Mouse (Mus musculus): Measurements from ENCODE around the gene Stx11. TPM values are rescaled to one million over a fixed set of nuclear protein-coding genes. Genes with fewer than 3 reads are reported as not detected.
A peak's percentile ranks its signal among the peaks of the same experiment; 100 is the strongest.

The Stx11 gene
- polyA plus RNA-seq, 1 experiment from 2014 or later: 3.2 TPM

DNA sequence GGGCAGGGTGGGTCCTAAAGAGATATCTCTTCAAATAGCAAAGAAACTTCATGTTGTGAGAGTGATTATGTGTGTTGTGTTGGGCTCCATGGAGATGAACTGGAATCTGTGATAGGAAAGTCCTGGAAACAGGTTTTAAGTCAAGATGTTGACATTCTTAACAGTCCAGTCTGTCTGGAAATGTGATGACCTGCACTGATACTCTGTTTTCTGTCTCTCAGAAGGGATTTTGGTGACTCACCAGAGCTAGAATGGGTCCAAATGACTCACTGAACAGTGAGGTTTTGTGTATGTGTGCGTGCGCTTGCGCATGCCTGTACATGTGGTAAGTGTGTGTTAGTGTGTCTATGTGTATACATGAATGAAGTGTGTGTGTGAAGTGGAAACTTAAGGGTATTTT, 70.8 kb downstream of the Stx11 start:
- no peaks in the 10 kb centered on the region for H3K4me1 ChIP-seq (replicated peaks; ENCODE audit: control insufficient read depth, insufficient read depth, low read length)
- no peak for DNase-seq (ENCODE audit: low spot score)
- no peak overlapping the region for H3K9ac ChIP-seq (ENCODE audit: low read length)
- no peak overlapping the region for H3K4me2 ChIP-seq (ENCODE audit: low read length)
- H3K27ac ChIP-seq (ENCODE audit: low read depth): no peak overlapping the region
- H3K9me3 ChIP-seq (ENCODE audit: control insufficient read depth, low read length): no peaks in the 10 kb centered on the region
- H3K4me3 ChIP-seq (ENCODE audit: low read depth, low read length): no peak overlapping the region
- no peaks in the 10 kb centered on the region for H3K36me3 ChIP-seq (ENCODE audit: control insufficient read depth, insufficient read depth, low read length)
- WGBS: 96% methylated on average over 3 of the region's 3 CpGs
- no peak for ATAC-seq (replicated peaks; ENCODE audit: low FRiP score, low TSS enrichment, low read depth)
- no peaks in the 10 kb centered on the region for H3K27me3 ChIP-seq (replicated peaks; ENCODE audit: control insufficient read depth, insufficient read depth, low read length)

DNA sequence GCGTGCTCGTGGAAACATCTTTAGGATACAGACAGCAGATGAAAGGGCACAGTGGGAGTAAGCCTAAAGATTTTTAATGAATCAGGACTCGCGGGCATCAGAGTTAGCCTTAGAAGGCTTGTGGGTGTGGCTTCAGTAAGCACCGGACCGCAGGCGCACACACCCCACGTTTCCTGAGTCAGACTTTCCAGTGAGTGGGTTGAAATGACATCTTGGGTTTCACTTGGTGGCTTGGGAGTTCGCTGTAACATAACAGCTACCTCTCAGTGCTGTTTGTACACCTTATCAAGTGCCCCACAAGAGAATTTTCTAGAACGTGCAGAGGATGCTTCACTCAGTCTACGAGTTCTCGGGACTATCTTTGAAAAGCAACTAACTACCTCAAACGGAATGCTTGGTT, 75.7 kb downstream of the Stx11 start:
- DNase-seq (ENCODE audit: low spot score) (peak; percentile 24), ATAC-seq (replicated peaks; ENCODE audit: low FRiP score, low TSS enrichment, low read depth) (no peak)
- Histone ChIP-seq H3K27me3 (replicated peaks; ENCODE audit: control insufficient read depth, insufficient read depth, low read length) (no peaks in the 10 kb centered on the region), H3K4me1 (replicated peaks; ENCODE audit: control insufficient read depth, insufficient read depth, low read length) (no peaks in the 10 kb centered on the region), H3K4me2 (ENCODE audit: low read length) (no peak overlapping the region), H3K36me3 (ENCODE audit: control insufficient read depth, insufficient read depth, low read length) (no peaks in the 10 kb centered on the region), H3K4me3 (ENCODE audit: low read depth, low read length) (no peak overlapping the region), H3K9ac (ENCODE audit: low read length) (no peak overlapping the region), H3K9me3 (ENCODE audit: control insufficient read depth, low read length) (no peaks in the 10 kb centered on the region), H3K27ac (ENCODE audit: low read depth) (no peak overlapping the region)
- WGBS: 79% methylated on average over 13 of the region's 13 CpGs

Other genes with a start within 250 kb of the Stx11 start
- gene Utrn, start 94.9 kb downstream of the Stx11 start, polyA plus RNA-seq (2014; fragmentation: Nextera tagmentation; extraction: Ambion mirVana): 55.1 and 55.5 TPM in 2 replicates
- 47.6 and 52.0 TPM in 2 replicates for gene Sf3b5, start 41.0 kb upstream of the Stx11 start, polyA plus RNA-seq (2014; fragmentation: Nextera tagmentation; extraction: Ambion mirVana)
- gene Plagl1, start 96.2 kb upstream of the Stx11 start, polyA plus RNA-seq (2014; fragmentation: Nextera tagmentation; extraction: Ambion mirVana): 266 and 288 TPM in 2 replicates
- gene Zc2hc1b, start 213.7 kb upstream of the Stx11 start, polyA plus RNA-seq (2014; fragmentation: Nextera tagmentation; extraction: Ambion mirVana): not detected in 2 replicates
- 80.1 and 87.2 TPM in 2 replicates for gene Ltv1, start 228.9 kb upstream of the Stx11 start, polyA plus RNA-seq (2014; fragmentation: Nextera tagmentation; extraction: Ambion mirVana)

All from intestine, embryonic 14.5 days (tissue).